Mouse (Mus musculus): ENCODE data around the gene Ccdc34. TPM values are rescaled to one million over a fixed set of nuclear protein-coding genes. Genes with fewer than 3 reads are reported as not detected.

Gene Ccdc34
- polyA plus RNA-seq, 1 experiment: 11.0 TPM

DNA sequence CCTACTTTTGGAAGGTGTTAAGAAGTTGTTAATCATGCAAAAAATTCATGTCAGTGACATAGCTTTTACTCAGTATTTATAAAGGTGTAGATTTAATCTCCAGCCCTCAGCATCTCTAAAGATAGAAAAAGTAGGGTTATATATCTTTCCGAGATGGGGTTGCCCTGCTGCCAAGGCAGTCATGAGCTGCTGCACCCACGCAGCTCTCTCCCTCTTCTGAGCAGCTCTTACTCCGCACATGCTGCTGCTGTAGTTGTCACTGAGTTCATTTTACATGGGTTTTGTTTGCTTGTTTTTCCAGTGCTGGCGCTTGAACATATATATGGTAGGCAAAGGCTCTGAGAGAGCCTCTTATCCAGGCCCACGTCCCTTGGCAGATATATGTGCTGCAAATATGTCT is 20.7 kb downstream of the Ccdc34 start:
- TF ChIP-seq POLR2AphosphoS2 (IDR thresholded peaks at IDR 0.05; ENCODE audit: insufficient read length, low read depth) (no peak), MYOG (IDR thresholded peaks at IDR 0.05; ENCODE audit: control insufficient read depth in 1 of 3, insufficient read depth in 1 of 3, insufficient read length in 2 of 3, low read depth in 2 of 3) (no peak), TCF3 (IDR thresholded peaks at IDR 0.05; ENCODE audit: insufficient read length, low read depth) (no peak), MYOD1 (IDR thresholded peaks at IDR 0.05; ENCODE audit: control insufficient read depth in 1 of 3, insufficient read length in 2 of 3, low read depth in 2 of 3) (no peak), USF1 (IDR thresholded peaks at IDR 0.05; ENCODE audit: low read depth) (no peak), MAX (IDR thresholded peaks at IDR 0.05; ENCODE audit: low read depth) (no peak), POLR2A (IDR thresholded peaks at IDR 0.05; ENCODE audit: insufficient read length, low read depth) (no peak), REST (IDR thresholded peaks at IDR 0.05; ENCODE audit: insufficient read depth, insufficient read length) (no peak), SRF (IDR thresholded peaks at IDR 0.05; ENCODE audit: control insufficient read depth, insufficient read length, low read depth) (no peak), E2F4 (IDR thresholded peaks at IDR 0.05; ENCODE audit: insufficient read depth) (no peak)
- Histone ChIP-seq H3ac (ENCODE audit: control insufficient read depth, insufficient read length) (no peak overlapping the region), H3K4me2 (ENCODE audit: low read depth) (no peak overlapping the region), H3K36me3 (ENCODE audit: control insufficient read depth, insufficient read depth) (peaks cover 6% of the 10 kb centered on the region), H3K27me3 (ENCODE audit: control insufficient read depth, insufficient read depth, insufficient read length) (no peaks in the 10 kb centered on the region), H3K79me2 (ENCODE audit: control insufficient read depth, insufficient read depth) (peaks cover 13% of the 10 kb centered on the region), H3K4me3 (no peak overlapping the region)

DNA sequence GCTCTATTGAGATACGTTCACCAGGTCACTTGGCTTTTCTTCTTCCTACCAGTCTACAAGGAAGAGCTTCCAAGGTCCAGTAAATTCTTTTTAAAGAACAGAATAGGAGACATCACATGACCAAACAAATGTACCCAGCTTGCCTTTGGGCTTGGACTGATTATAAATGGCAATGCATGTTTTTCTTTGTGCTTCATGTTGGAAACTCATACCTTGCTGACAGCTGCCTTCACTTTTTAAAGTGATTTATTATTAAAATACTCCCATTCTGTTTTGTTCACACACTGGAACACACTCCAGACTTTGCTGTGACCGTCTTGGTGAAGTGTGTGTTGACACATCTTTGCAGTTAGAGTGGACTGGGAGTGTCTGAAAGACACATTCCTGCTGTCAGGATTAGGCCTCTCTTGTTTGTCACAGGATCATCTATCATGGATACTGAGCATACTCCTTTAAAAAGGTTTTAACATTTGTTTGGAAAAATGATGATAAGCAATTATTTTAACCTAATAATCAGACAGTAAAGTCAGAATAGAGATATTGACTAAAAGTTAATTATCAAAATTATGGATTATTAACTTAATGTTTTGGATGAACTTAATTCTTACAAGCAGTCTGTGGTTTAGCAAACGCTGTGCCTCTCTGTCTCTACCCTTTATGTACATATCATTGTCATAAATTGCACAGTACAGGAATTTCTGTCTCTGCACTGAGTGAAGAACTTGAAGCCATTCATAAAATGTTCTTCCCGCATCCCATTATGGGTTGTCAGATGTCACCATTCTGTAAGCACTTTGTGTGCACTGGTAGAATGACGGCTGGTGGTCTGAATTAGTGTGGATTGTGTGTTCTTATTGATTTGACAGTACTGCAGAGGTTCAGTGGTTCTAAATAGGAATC is 25.5 kb downstream of the Ccdc34 start:
- no peaks in the 10 kb centered on the region for H3K27me3 ChIP-seq (ENCODE audit: control insufficient read depth, insufficient read depth, insufficient read length)
- H3K36me3 ChIP-seq (ENCODE audit: control insufficient read depth, insufficient read depth): no peaks in the 10 kb centered on the region
- TF ChIP-seq MYOD1 (IDR thresholded peaks at IDR 0.05; ENCODE audit: control insufficient read depth in 1 of 3, insufficient read length in 2 of 3, low read depth in 2 of 3): no peak
- TF ChIP-seq USF1 (IDR thresholded peaks at IDR 0.05; ENCODE audit: low read depth): peak; percentile 3
- H3K4me3 ChIP-seq: no peak overlapping the region
- no peak overlapping the region for H3K4me2 ChIP-seq (ENCODE audit: low read depth)
- no peak overlapping the region for H3ac ChIP-seq (ENCODE audit: control insufficient read depth, insufficient read length)
- peaks cover 3% of the 10 kb centered on the region for H3K79me2 ChIP-seq (ENCODE audit: control insufficient read depth, insufficient read depth)

DNA sequence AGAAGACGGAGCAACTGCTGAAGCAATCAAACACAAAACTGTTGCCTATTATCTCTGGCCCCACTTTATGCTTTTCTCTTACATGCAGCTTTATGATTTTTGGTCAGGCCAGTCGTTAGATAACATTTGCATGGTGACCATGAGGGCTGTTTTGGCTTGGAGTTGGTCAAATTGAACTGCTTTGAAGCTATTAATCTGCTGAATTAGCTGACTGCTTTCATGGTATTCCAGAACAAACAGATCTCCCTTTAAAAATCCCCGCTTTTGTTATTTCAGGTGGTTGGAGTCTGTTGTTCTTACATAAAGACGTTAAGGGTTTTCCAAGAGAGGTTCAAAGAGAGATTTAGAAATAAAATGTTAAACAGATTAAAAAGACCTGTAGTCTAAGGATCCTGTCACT is 40.8 kb downstream of the Ccdc34 start:
- Histone ChIP-seq H3ac (ENCODE audit: control insufficient read depth, insufficient read length) (no peak overlapping the region), H3K4me2 (ENCODE audit: low read depth) (no peak overlapping the region), H3K27me3 (ENCODE audit: control insufficient read depth, insufficient read depth, insufficient read length) (no peaks in the 10 kb centered on the region), H3K36me3 (ENCODE audit: control insufficient read depth, insufficient read depth) (no peaks in the 10 kb centered on the region), H3K79me2 (ENCODE audit: control insufficient read depth, insufficient read depth) (no peaks in the 10 kb centered on the region), H3K4me3 (no peak overlapping the region)
- no peak for TF ChIP-seq TCF3 (IDR thresholded peaks at IDR 0.05; ENCODE audit: insufficient read length, low read depth)
- no peak for TF ChIP-seq MYOG (IDR thresholded peaks at IDR 0.05; ENCODE audit: control insufficient read depth in 1 of 3, insufficient read depth in 1 of 3, insufficient read length in 2 of 3, low read depth in 2 of 3)
- TF ChIP-seq POLR2A (IDR thresholded peaks at IDR 0.05; ENCODE audit: insufficient read length, low read depth): no peak
- TF ChIP-seq POLR2AphosphoS2 (IDR thresholded peaks at IDR 0.05; ENCODE audit: insufficient read length, low read depth): no peak

DNA sequence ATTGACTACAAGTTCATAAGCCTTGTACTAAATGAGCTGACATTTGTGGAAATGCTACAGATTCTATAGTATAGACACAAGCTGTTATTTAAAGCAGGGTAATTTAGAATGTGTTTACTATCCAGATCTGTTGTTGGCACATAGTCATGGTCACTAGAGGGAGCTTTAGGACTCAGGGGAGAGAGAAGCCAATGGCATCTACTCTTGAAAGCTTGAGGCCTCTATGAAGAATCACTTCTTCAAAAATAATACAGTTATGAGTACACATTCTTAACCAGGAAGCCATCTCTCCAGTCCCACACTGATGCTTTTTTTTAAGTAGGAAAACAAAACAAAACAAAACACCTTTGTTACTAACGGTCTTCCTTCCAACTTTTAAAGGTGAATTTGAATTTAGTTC is 45.5 kb downstream of the Ccdc34 start:
- TF ChIP-seq USF1 (IDR thresholded peaks at IDR 0.05; ENCODE audit: low read depth): no peak
- no peak for TF ChIP-seq SRF (IDR thresholded peaks at IDR 0.05; ENCODE audit: control insufficient read depth, insufficient read length, low read depth)
- no peak for TF ChIP-seq CEBPB (IDR thresholded peaks at IDR 0.05; ENCODE audit: insufficient read depth, poor library complexity, severe bottlenecking)
- no peak for TF ChIP-seq E2F4 (IDR thresholded peaks at IDR 0.05; ENCODE audit: insufficient read depth)
- TF ChIP-seq TCF3 (IDR thresholded peaks at IDR 0.05; ENCODE audit: insufficient read length, low read depth): no peak
- TF ChIP-seq MYOG (IDR thresholded peaks at IDR 0.05; ENCODE audit: control insufficient read depth in 1 of 3, insufficient read depth in 1 of 3, insufficient read length in 2 of 3, low read depth in 2 of 3): no peak
- no peak for TF ChIP-seq TCF12 (IDR thresholded peaks at IDR 0.05; ENCODE audit: insufficient read depth, poor library complexity, severe bottlenecking)
- TF ChIP-seq POLR2AphosphoS2 (IDR thresholded peaks at IDR 0.05; ENCODE audit: insufficient read length, low read depth): no peak
- TF ChIP-seq REST (IDR thresholded peaks at IDR 0.05; ENCODE audit: insufficient read depth, insufficient read length): no peak
- no peak for TF ChIP-seq MYOD1 (IDR thresholded peaks at IDR 0.05; ENCODE audit: control insufficient read depth in 1 of 3, insufficient read length in 2 of 3, low read depth in 2 of 3)
- TF ChIP-seq POLR2A (IDR thresholded peaks at IDR 0.05; ENCODE audit: insufficient read length, low read depth): no peak
- no peak for TF ChIP-seq MAX (IDR thresholded peaks at IDR 0.05; ENCODE audit: low read depth)
- Histone ChIP-seq H3K4me3 (no peak overlapping the region), H3ac (ENCODE audit: control insufficient read depth, insufficient read length) (no peak overlapping the region), H3K27me3 (ENCODE audit: control insufficient read depth, insufficient read depth, insufficient read length) (no peaks in the 10 kb centered on the region), H3K36me3 (ENCODE audit: control insufficient read depth, insufficient read depth) (no peaks in the 10 kb centered on the region), H3K79me2 (ENCODE audit: control insufficient read depth, insufficient read depth) (no peaks in the 10 kb centered on the region), H3K4me2 (ENCODE audit: low read depth) (no peak overlapping the region)

DNA sequence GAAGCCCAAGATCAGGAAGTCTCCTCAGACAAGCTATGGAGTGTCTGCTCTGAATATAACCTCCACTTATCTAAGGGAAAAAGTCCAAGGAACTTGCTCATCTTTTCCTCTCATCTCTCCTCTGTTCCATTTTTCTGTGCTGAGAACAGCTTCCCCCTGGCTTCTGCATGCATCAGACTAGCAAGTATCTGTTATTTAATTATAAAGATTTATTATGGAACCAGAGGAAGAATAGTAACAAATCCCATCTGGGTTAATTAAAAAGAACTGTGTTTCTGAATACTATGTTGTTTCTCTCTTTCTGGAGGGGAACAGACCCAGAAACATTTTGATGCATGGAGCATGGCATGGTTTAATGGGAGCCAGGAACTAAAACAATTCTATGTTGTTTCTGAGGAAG is 51.3 kb downstream of the Ccdc34 start:
- H3K4me3 ChIP-seq: no peak overlapping the region
- no peak overlapping the region for H3K4me2 ChIP-seq (ENCODE audit: low read depth)
- no peaks in the 10 kb centered on the region for H3K36me3 ChIP-seq (ENCODE audit: control insufficient read depth, insufficient read depth)
- H3ac ChIP-seq (ENCODE audit: control insufficient read depth, insufficient read length): no peak overlapping the region
- H3K79me2 ChIP-seq (ENCODE audit: control insufficient read depth, insufficient read depth): no peaks in the 10 kb centered on the region
- TF ChIP-seq TCF12 (IDR thresholded peaks at IDR 0.05; ENCODE audit: insufficient read depth, poor library complexity, severe bottlenecking) (no peak), CEBPB (IDR thresholded peaks at IDR 0.05; ENCODE audit: insufficient read depth, poor library complexity, severe bottlenecking) (no peak), POLR2AphosphoS2 (IDR thresholded peaks at IDR 0.05; ENCODE audit: insufficient read length, low read depth) (no peak), REST (IDR thresholded peaks at IDR 0.05; ENCODE audit: insufficient read depth, insufficient read length) (no peak), E2F4 (IDR thresholded peaks at IDR 0.05; ENCODE audit: insufficient read depth) (no peak), MYOD1 (IDR thresholded peaks at IDR 0.05; ENCODE audit: control insufficient read depth in 1 of 3, insufficient read length in 2 of 3, low read depth in 2 of 3) (no peak)
- H3K27me3 ChIP-seq (ENCODE audit: control insufficient read depth, insufficient read depth, insufficient read length): no peaks in the 10 kb centered on the region

Measured in myocyte (in vitro differentiated cells).